Mouse (Mus musculus) hindbrain, embryonic 15.5 days (tissue): ENCODE data around the gene Gm8764. TPM values are rescaled to one million over a fixed set of nuclear protein-coding genes. Genes with fewer than 3 reads are reported as not detected.

Source experiments
- polyA plus RNA-seq: library from polyadenylated mRNA; unstranded; fragments of >200 nt; fragmentation: Nextera tagmentation; extraction: Ambion mirVana; gene quantifications from 2 replicates; pipeline ENCODE4 v1.2.1, GENCODE M21; 2015

Gene Gm8764
- polyA plus RNA-seq, 1 experiment from 2014 or later = not detected

Other genes with a start within 250 kb of the Gm8764 start
- not detected in 2 replicates for gene Gm21293, start 17.0 kb upstream of the Gm8764 start, polyA plus RNA-seq
- gene Gm6763, start 8.5 kb upstream of the Gm8764 start, polyA plus RNA-seq = not detected in 2 replicates
- not detected in 2 replicates for gene Gm21304, start 8.5 kb downstream of the Gm8764 start, polyA plus RNA-seq
- gene Gm21312, start 17.0 kb downstream of the Gm8764 start, polyA plus RNA-seq = not detected in 2 replicates
- gene Gm20765, start 25.5 kb downstream of the Gm8764 start, polyA plus RNA-seq = not detected in 2 replicates
- gene Gm4340, start 34.0 kb downstream of the Gm8764 start, polyA plus RNA-seq = not detected in 2 replicates